Mouse (Mus musculus) cerebellum, postnatal 14 days (tissue): ENCODE data around the gene Clec1b.
A peak's percentile ranks its signal among the peaks of the same experiment; 100 is the strongest.

ENCODE experiments used
- DNase-seq, 2 experiments: peaks; one replicate each; pipeline ENCODE4 v3.0.0; 2021; ENCODE audit warnings: mixed read lengths in 2 of 2

Clec1b gene

DNA sequence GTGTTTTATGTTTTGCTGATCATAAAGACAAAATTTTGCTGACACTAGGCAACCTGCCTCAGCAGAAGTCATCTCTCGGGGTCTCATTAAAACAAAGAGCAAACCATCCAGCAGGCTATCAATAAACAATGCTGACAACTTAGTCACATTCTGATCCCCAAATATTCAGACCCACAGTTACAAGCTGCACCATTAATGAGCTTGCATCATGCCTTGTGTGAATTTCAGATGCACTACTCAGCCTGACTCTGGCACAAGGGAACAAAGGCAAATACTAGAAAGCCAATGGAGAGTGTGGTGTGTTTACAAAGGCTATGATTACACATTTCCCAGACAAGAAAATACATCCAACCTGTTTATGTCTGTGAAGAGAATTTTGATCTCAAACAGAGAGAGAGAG, 17.1 kb downstream of the Clec1b start:
- no peak for DNase-seq

GRCm38 (mm10) chr6:129422311-129422710, 25.2 kb downstream of the Clec1b start:
- no peak for DNase-seq

- DNase-seq = peak; percentile 4 to 11
Measured at GRCm38 (mm10) chr6:129423040-129423733, 26.1 kb downstream of the Clec1b start.

DNA sequence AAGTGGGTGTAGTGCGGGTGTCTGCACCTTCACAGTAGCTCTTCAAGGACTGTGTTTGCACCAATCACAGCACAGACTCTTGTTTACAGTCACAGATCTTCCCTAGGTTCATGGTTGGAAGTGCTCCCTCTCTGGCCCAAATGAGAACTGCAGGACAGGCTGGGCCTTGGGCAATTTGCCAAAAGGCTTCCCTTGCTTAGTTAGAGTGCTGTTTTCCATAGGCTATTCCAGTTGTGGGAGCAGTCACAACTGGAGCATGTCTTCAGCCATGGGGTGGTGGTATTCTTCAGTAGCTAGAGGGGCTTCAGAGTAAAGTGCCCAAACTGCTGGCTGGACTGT, 26.6 kb downstream of the Clec1b start:
- DNase-seq = peak; percentile 87 to 88

- DNase-seq = no peak
Measured at GRCm38 (mm10) chr6:129425217-129425616, 28.1 kb downstream of the Clec1b start.

DNA sequence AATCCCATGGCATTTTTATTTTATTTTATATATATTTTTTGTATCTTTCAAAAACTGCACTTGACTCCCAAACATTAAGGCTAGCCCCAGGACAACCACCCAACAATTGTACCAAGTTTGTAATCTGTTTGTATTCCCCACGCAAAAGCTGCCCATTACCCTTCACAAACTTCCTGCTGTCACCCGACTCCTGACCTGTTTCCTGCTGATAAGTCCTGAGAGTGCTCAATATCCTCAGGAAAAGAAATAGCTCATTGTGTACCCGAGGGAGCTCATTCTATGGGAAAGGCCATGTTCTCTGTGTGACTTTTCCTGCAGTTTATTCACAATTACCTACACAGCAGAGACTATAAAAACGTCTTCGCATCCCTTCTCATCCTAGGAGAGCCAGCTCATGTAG, 28.7 kb downstream of the Clec1b start:
- no peak for DNase-seq

DNA sequence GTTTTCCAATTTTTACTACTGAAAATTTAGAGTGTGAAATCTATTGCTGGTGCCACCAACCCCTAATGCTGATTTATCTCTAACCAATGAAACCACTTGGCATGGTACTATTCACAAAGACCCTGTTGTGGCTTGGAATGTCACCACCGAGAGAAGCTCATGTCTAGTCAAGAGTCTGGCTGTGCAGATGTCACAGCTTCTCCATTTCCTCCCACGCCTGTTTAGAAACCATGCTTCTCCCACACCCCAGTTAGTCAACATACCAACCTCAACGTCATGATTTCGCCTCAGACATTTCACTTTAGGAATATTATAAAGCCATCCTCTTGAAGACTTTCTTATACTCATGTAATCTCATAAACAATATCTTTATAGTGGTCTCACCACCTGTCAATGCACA, 30.2 kb downstream of the Clec1b start:
- DNase-seq = no peak

GRCm38 (mm10) chr6:129434239-129434638, 37.1 kb downstream of the Clec1b start:
- DNase-seq = no peak

GRCm38 (mm10) chr6:129436025-129436424, 38.9 kb downstream of the Clec1b start:
- no peak for DNase-seq

DNA sequence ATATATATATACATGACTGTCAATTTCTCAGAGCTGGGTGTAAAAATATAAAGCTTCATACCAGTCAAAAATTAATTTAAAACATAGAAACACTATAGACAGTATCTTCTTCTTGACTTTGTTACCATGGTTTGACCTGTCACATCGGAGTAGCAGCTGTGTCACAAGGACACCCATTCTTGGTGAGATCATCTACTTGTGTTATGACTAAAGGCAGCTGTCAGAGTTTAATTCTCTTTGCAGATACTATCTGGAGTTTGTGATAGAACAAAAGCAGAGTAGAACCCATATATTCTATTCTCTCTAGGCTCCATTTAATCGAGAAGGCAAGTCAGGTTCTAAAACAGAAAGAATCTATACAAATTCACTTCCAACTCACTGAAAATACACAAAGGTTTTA, 40.9 kb downstream of the Clec1b start:
- DNase-seq = no peak

GRCm38 (mm10) chr6:129449743-129450142, 52.6 kb downstream of the Clec1b start:
- DNase-seq = no peak

- peak; percentile 37 to 49 for DNase-seq
Measured at GRCm38 (mm10) chr6:129451411-129452039, 54.4 kb downstream of the Clec1b start, which contains the start of gene Clec1a. Gene Clec1a, minus strand, starts transcription at chr6:129452000.
